Mouse (Mus musculus) olfactory bulb, adult 2 months (tissue): ENCODE results near the gene Spop. TPM values are rescaled to one million over a fixed set of nuclear protein-coding genes. Genes with fewer than 3 reads are reported as not detected.

Experiments used
- H3K27ac ChIP-seq: fragments of 200-500 bp; 2 replicates; pipeline ENCODE4 v1.5.1; 2012; ENCODE audit warnings: low read depth, low read length; ENCODE audit not compliant: insufficient read depth
- H3K4me1 ChIP-seq: fragments of 200-500 bp; 2 replicates; pipeline ENCODE4 v1.6.1; 2012; ENCODE audit warnings: low read length; ENCODE audit not compliant: control insufficient read depth, insufficient read depth
- H3K4me3 ChIP-seq: fragments of 200-500 bp; 2 replicates; pipeline ENCODE4 v1.5.1; 2012; ENCODE audit warnings: mild to moderate bottlenecking, low read depth, low read length, moderate library complexity; ENCODE audit not compliant: insufficient read depth
- CTCF ChIP-seq: fragments of 200-500 bp; IDR thresholded peaks from 2 replicates; pipeline ENCODE4 v1.5.1; 2012; ENCODE audit warnings: low read depth, mild to moderate bottlenecking, low read length, moderate library complexity; ENCODE audit not compliant: insufficient read depth
- POLR2A ChIP-seq: fragments of 200-500 bp; IDR thresholded peaks from 2 replicates; pipeline ENCODE4 v1.6.1; 2012; ENCODE audit warnings: mild to moderate bottlenecking, low read depth, low read length, moderate library complexity; ENCODE audit not compliant: insufficient read depth
- WGBS: fragments of 180-500 bp; shearing (Covaris S2); methylation state at CpG from one replicate; pipeline ENCODE4 v1.1.7; 2018; 5-methylcytosine and 5-hydroxymethylcytosine counted together
- polyA plus RNA-seq: library from polyadenylated mRNA; stranded (reverse); fragments of >200 nt; gene quantifications from 2 replicates; pipeline ENCODE4 v1.2.4, GENCODE M21; 2012; ENCODE audit warnings: low replicate concordance; ENCODE audit not compliant: missing spikeins, insufficient read depth, insufficient read length

Spop gene
- not detected in 2 replicates for polyA plus RNA-seq

DNA sequence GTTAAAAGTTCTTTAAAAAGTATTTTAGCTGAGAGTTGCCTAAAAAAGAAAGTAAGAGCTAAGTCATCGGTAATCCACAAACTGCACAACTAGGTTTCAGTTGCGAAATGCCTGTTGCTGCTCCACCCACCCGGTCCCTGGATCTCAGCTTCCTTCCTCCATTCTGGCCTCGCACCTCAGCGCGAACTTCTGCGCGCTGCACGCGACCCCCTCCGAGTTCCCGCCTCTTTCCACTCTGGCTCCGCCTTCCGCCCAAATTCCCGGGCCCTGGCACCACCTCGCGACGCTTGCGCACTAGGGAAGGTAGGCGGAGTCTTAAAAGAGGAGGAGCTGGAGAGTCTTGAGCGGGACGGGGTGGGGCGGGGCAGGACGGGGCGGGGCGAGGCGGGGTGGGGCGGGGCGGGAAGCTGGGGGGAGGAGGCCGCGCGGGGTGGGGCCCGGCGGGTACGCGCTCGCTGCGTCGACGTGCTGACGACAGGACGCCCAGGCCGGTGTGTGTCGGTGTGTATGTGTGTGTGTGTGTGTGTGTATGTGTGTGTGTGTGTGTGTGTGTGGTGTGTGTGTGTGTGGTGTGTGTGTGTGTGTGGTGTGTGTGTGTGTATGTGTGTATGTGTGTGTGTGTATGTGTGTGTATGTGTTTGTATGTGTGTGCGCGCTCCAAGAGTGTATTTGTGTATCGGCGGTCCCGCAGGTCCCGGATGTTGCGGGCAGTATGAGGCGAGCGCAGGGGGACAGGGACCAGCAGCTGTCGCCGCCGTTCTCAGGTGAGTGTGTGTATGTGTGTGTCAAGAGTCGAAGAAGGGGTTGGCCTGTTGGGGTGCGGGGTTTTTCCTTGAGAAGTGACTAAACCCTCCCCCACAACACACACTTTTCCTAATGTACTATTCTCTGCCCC lies at the start of gene Spop:
Gene Spop (plus strand): TSS at position 440 of the 895 bp plus-strand sequence.
- WGBS, result 1% methylated on average over 56 of the region's 58 CpGs
- Histone ChIP-seq H3K4me1 (peaks cover 4% of the 10 kb centered on the region), H3K27ac (peak within 1 kb of the TSS; percentile 93), H3K4me3 (peak within 1 kb of the TSS; percentile 63)
- TF ChIP-seq POLR2A (0 out of 2 replicates have a peak, but pooled peaks have one; percentile 33), CTCF (no peak)

DNA sequence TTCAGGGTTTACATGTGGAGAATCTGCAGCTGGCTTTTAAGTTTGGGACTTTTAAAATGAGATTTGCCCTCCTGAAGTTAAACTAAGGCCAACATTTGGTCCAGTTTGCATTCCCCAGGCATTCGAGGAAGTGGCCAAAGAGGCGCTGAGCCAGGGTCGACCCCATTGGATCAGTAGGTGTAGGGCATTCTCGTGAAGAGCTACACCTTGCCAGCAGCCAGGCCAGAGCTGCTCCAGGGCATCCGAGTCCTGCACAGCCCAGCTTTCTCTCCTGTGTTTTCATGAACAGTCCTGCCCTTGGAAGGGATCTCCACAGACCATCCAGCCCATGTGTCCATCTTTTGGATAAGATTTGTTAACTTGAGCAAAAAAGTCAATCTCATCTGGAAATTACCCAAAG lies 49.5 kb upstream of the Spop start:
- Histone ChIP-seq H3K27ac (no peak overlapping the region), H3K4me3 (no peak overlapping the region), H3K4me1 (peaks cover 29% of the 10 kb centered on the region)
- WGBS, result 84% methylated on average over 5 of the region's 5 CpGs
- TF ChIP-seq POLR2A (no peak), CTCF (no peak)

DNA sequence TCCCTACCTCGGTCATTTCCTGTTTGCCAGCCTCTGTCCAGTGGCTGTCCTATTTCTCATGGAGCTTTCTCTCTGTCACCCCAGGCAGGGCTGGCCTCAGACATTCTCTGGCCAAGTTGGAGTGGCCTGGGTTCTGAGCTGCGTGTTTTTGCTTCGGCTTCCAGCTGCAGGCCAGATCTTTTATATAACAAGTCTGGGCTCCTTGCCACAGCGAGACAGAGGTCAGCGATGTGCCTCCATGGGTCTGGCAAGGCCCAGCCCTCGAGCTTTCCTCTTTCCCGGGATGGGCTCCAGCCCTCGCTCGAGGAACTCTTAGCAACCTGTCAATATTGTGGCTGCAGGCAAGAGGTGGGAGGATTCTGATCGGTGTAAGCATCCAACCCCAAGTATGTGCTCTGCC lies 48.3 kb upstream of the Spop start:
- no peak for TF ChIP-seq CTCF
- TF ChIP-seq POLR2A, result no peak
- Histone ChIP-seq H3K4me3 (no peak overlapping the region), H3K4me1 (peaks cover 39% of the 10 kb centered on the region), H3K27ac (peak overlapping the region; percentile 52)
- 41% methylated on average over 10 of the region's 10 CpGs for WGBS

DNA sequence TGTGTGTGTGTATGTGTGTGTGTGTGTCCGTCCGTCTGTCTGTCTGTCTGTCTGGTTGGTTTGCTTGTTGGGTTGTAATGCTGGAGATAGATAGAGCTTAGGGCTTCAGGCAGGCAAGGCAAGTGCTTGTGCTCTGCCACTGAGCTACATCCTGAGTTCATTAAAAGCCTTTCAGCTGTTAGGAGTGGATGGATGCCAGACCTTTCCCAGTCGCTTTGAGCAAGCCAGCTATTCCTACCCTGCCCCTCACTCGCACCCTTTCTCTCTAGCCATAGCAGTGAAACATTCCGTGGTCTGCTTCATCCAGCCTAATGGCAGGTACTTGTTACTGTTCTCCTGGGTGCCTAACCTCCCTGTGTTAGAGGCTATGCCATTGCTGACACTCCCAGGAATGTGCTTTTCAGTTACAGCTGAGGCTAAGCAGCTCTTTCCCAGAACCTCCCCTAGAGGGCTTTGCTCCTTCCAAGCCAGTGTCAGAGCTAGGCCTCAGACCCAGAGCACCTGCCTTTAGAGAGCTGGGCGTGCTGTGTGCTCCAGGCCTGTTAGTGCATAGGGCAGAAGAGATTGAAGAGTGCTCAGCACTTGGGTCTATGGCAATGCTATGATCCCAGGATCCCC lies 47.5 kb upstream of the Spop start:
- Histone ChIP-seq H3K4me3 (no peak overlapping the region), H3K27ac (no peak overlapping the region), H3K4me1 (peaks cover 41% of the 10 kb centered on the region)
- 73% methylated on average over 6 of the region's 6 CpGs for WGBS
- TF ChIP-seq POLR2A, result no peak
- TF ChIP-seq CTCF, result no peak

DNA sequence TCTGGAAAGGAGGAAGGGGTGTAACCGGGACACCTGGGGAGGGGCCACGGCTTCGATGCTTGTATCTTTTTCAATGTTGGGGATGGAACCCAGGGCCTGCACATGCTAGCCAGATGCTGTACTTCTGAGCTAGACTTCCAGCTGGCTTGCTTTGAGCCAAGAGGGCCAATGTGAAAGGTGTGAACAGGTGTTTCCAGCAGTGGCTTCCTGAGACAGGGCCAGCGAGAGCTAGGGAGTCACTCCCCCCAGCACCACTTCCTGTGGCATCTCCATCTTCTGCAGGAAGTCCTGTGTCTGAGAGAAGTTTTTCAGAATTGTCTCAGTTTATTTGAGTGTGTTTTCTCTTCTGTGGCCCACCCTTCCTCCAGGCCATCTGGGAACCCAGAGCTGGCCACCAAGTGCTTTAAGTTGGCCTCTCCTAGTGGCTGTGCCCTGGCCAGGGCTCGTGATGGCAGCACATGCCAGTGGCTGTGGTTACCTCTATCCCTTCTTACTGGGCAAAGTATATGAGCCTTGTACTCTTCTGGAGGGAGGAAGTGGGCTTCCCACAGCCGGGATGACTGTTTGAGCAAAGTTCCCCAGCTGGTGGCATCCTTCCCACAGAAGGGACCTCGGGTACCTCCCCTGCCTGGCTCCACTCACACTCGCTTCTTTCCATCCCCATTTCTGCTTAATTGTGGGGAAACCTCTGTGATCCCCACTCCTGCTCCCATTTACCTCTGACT lies 46.7 kb upstream of the Spop start:
- no peak overlapping the region for H3K4me3 ChIP-seq
- TF ChIP-seq CTCF (no peak), POLR2A (no peak)
- 82% methylated on average over 8 of the region's 8 CpGs for WGBS
- peaks cover 41% of the 10 kb centered on the region for H3K4me1 ChIP-seq
- H3K27ac ChIP-seq, result no peak overlapping the region

DNA sequence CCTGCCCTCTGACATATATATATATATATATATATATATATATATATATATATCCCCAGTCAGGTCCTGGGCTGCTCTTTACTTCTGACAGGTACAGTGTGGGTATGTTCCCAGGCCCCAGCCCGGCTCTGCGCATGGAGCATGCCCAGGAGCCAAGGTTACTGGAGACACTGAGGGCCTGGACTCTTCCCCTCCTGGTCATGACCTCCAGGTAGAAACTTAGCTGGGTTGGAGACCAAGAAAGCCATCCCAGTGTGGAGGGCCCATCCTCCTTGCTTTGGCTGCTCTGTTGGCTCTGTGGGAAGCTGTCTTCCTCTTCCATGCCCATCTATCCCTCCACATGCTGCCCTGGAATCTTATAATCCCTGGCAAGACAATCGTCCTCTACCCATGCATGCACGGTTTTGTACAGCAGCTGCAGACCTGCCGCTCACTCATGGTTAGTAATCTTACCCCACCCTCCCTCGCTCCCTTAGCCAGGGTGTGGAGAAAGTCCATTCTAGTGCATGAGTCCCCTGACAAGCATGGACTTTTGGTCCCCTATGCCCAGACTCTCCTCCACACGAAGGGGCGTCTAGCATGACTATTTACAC lies 45.6 kb upstream of the Spop start:
- peaks cover 41% of the 10 kb centered on the region for H3K4me1 ChIP-seq
- TF ChIP-seq CTCF (no peak), POLR2A (no peak)
- 94% methylated on average over 8 of the region's 8 CpGs for WGBS
- no peak overlapping the region for H3K4me3 ChIP-seq
- no peak overlapping the region for H3K27ac ChIP-seq

DNA sequence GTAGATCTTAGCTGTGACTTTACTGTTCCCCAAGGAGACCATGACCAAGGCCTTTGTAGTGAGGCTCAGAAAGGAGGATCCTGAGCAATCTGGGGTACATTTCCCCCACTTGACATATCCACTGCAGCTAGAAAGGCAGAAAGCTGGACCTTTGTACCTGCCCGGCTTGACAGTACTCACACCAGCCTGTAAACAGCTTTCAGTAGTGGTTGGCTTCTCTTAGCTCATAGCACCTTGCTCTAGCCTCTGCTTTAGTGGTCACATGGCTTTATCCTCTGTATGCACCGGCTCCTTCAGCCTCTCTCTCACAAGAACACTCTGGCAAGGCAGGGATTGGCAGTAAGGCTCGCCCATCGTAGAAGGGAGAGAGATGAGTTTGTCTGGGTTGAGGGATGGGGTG lies 45.0 kb upstream of the Spop start:
- H3K4me1 ChIP-seq, result peaks cover 41% of the 10 kb centered on the region
- no peak overlapping the region for H3K27ac ChIP-seq
- no peak overlapping the region for H3K4me3 ChIP-seq
- 89% methylated on average over 4 of the region's 4 CpGs for WGBS
- TF ChIP-seq POLR2A (no peak), CTCF (no peak)
